Mouse (Mus musculus) heart, embryonic 16.5 days (tissue): ENCODE results near the gene Pate3. TPM values are rescaled to one million over a fixed set of nuclear protein-coding genes. Genes with fewer than 3 reads are reported as not detected.
"Not testable (repeated sequence)": the region's sequence is repeated elsewhere in the genome, so short reads cannot be mapped to it uniquely, and the experiment has no call there.

Experiments used
- ATAC-seq: fragments of 200-750 bp; cut with Nextera tagmentation; replicated peaks from 2 replicates; pipeline ENCODE4 v1.8.0; 2017; ENCODE audit warnings: moderate number of reproducible peaks; ENCODE audit not compliant: insufficient read depth, low FRiP score; ENCODE audit errors: extremely low read depth
- H3K27ac ChIP-seq: fragments of 300-500 bp; sonication (generic); 2 replicates; pipeline ENCODE4 v1.5.1; 2014; ENCODE audit warnings: mild to moderate bottlenecking, low read length, control low read depth, moderate library complexity
- H3K27me3 ChIP-seq: fragments of 300-500 bp; sonication (generic); 2 replicates; pipeline ENCODE4 v1.6.1; 2014; ENCODE audit warnings: low read length, mixed read lengths; ENCODE audit not compliant: control insufficient read depth, insufficient read depth
- H3K36me3 ChIP-seq: fragments of 300-500 bp; sonication (generic); 2 replicates; pipeline ENCODE4 v1.6.1; 2014; ENCODE audit not compliant: control insufficient read depth, insufficient read depth
- H3K4me1 ChIP-seq: fragments of 300-500 bp; sonication (generic); 2 replicates; pipeline ENCODE4 v1.6.1; 2014; ENCODE audit warnings: low read length, mixed read lengths; ENCODE audit not compliant: control insufficient read depth, insufficient read depth
- H3K4me2 ChIP-seq: fragments of 300-500 bp; sonication (generic); 2 replicates; pipeline ENCODE4 v1.6.1; 2014; ENCODE audit warnings: low read depth, mild to moderate bottlenecking, control low read depth, low read length
- H3K4me3 ChIP-seq: fragments of 300-500 bp; sonication (generic); 2 replicates; pipeline ENCODE4 v1.5.1; 2014; ENCODE audit warnings: mild to moderate bottlenecking, control low read depth, low read length
- H3K9ac ChIP-seq: fragments of 300-500 bp; sonication (generic); 2 replicates; pipeline ENCODE4 v1.6.1; 2014; ENCODE audit warnings: low read length, control low read depth
- H3K9me3 ChIP-seq: fragments of 300-500 bp; sonication (generic); replicated peaks from 2 replicates; pipeline ENCODE4 v1.6.1; 2016; ENCODE audit warnings: low read length; ENCODE audit not compliant: control insufficient read depth
- WGBS: fragments of 180-500 bp; shearing (Covaris S2); extraction: QIAGEN DNeasy Blood & Tissue Kit; methylation state at CpG from one replicate; pipeline ENCODE4 v1.1.7; 2014; 5-methylcytosine and 5-hydroxymethylcytosine counted together
- polyA plus RNA-seq: library from polyadenylated mRNA; unstranded; fragments of >200 nt; fragmentation: Nextera tagmentation; extraction: Ambion mirVana; gene quantifications from 2 replicates; pipeline ENCODE4 v1.2.1, GENCODE M21; 2015

The Pate3 gene
- polyA plus RNA-seq = not detected in 2 replicates

- no peak within 1 kb of the TSS for H3K9ac ChIP-seq
- 41% methylated on average over 1 of the region's 1 CpGs for WGBS
- H3K4me1 ChIP-seq = no peaks in the 10 kb centered on the region
- ATAC-seq = no peak
- H3K36me3 ChIP-seq = no peaks in the 10 kb centered on the region
- no peak within 1 kb of the TSS for H3K4me3 ChIP-seq
- no peaks in the 10 kb centered on the region for H3K9me3 ChIP-seq
- no peak within 1 kb of the TSS for H3K27ac ChIP-seq
- no peaks in the 10 kb centered on the region for H3K27me3 ChIP-seq
- no peak within 1 kb of the TSS for H3K4me2 ChIP-seq
These were observed at the start of gene Pate3 for GRCm38 (mm10) chr9:35648102-35648501. Gene Pate3, minus strand, starts transcription at chr9:35648202.

DNA sequence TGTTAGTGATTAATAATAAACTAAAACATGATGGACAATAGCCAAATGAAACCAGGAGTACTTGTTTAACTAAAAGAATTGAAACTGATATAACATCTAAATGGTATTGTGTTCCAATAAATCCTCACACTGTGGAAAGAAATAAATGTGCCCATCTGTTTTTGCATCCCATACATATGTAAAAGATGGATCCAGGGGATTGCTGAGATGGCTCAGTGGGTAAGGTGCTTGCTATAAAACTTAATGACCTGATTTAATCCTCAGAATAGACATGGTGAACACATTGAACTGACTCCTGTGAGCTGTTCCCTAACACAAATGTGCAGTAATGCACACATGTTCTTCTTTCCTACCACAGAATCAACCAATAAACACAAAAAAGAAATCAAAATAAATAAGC is 43.9 kb upstream of the Pate3 start:
- no peak for ATAC-seq
- Histone ChIP-seq H3K9me3 (no peaks in the 10 kb centered on the region), H3K4me1 (no peaks in the 10 kb centered on the region), H3K36me3 (no peaks in the 10 kb centered on the region), H3K4me2 (no peak overlapping the region), H3K4me3 (no peak overlapping the region), H3K9ac (no peak overlapping the region), H3K27me3 (no peaks in the 10 kb centered on the region), H3K27ac (no peak overlapping the region)

DNA sequence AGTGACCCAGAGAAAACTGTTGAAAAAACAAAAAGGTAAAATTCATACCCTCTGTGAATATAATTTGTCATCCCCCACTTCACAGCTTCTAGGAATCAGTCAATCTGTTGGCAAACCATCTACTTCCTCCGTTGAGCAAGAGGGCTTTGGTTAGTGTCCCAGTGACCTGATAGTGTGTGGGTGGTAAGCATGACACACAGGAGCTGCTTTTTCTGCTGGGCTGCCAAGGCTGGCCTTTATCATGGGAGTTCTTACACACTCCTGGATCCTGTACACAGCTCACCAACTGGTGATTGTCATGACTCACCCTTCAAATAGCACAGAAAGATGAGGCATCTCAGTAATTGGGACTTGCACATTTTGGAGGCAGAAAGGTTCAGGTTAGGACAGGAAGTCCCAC is 39.0 kb upstream of the Pate3 start, which contains the start of gene Pate1:
Pate1 (minus strand) TSS at position 378 of the 400 bp plus-strand sequence.
- Histone ChIP-seq H3K4me3 (no peak within 1 kb of the TSS), H3K9ac (no peak within 1 kb of the TSS), H3K36me3 (no peaks in the 10 kb centered on the region), H3K27ac (no peak within 1 kb of the TSS), H3K27me3 (no peaks in the 10 kb centered on the region), H3K4me1 (no peaks in the 10 kb centered on the region), H3K9me3 (0 out of 2 replicates have a peak, but pooled peaks cover 2% of the 10 kb centered on the region), H3K4me2 (no peak within 1 kb of the TSS)
- no peak for ATAC-seq
- WGBS = 42% methylated on average over 1 of the region's 1 CpGs

DNA sequence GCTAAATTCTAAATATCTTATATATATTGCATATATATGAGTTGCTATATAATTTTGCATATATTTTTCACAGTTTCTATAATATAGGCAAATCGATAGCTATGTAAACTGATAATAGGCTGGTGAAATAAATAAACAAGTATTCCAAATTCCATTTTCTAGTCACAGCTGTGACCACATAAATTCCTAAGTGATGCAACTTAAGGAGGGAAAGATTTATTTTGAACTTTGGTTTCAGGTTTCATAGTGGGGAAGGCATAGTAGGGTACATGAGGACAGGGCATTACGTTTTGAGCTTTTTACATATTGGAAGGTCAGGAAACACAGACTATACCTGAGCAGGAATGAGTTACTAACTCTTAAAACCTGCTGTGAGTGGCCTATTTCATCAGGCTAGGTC is 25.6 kb upstream of the Pate3 start:
- Histone ChIP-seq H3K27me3 (no peaks in the 10 kb centered on the region), H3K4me1 (no peaks in the 10 kb centered on the region), H3K9ac (no peak overlapping the region), H3K27ac (no peak overlapping the region), H3K9me3 (no peaks in the 10 kb centered on the region), H3K36me3 (no peaks in the 10 kb centered on the region), H3K4me3 (no peak overlapping the region), H3K4me2 (no peak overlapping the region)
- 64% methylated on average over 2 of the region's 2 CpGs for WGBS
- ATAC-seq = no peak

GRCm38 (mm10) chr9:35632981-35633380 is 15.0 kb downstream of the Pate3 start:
- WGBS = 61% methylated on average over 1 of the region's 1 CpGs
- Histone ChIP-seq H3K4me3 (no peak overlapping the region), H3K4me2 (no peak overlapping the region), H3K4me1 (no peaks in the 10 kb centered on the region), H3K9me3 (no peaks in the 10 kb centered on the region), H3K27me3 (no peaks in the 10 kb centered on the region), H3K27ac (no peak overlapping the region), H3K36me3 (no peaks in the 10 kb centered on the region), H3K9ac (no peak overlapping the region)
- ATAC-seq = peak; percentile 18; the same call in 1 of the 2 replicates

GRCm38 (mm10) chr9:35616784-35617183 is 31.2 kb downstream of the Pate3 start:
- H3K4me3 ChIP-seq, H3K27me3 ChIP-seq, H3K9ac ChIP-seq, H3K4me2 ChIP-seq, H3K4me1 ChIP-seq, H3K36me3 ChIP-seq, ATAC-seq, H3K9me3 ChIP-seq, H3K27ac ChIP-seq: not testable (repeated sequence)
- WGBS = 56% methylated on average over 2 of the region's 2 CpGs

DNA sequence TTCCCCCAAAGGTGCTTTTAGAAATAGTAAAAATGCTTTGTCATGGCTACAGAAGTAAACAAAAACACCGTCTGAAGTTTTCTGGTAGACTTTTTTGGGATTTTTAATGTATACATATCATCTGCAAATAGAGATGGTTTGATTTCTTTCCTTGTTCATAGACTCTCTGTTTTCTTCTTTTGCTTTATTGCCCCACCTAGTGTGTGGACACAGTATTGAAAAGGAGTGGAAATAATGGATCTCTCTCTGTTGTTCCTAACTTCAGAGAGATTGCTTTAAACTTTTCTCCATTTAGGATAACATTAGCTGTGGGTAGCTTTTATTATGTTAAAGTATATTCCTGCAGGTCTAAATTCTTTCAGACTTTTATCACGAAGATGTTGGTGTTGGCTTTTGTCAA is 34.0 kb downstream of the Pate3 start:
- Histone ChIP-seq H3K4me3 (no peak overlapping the region), H3K9ac (no peak overlapping the region), H3K27me3 (no peaks in the 10 kb centered on the region), H3K27ac (no peak overlapping the region), H3K36me3 (no peaks in the 10 kb centered on the region), H3K4me2 (no peak overlapping the region), H3K9me3 (no peaks in the 10 kb centered on the region), H3K4me1 (no peaks in the 10 kb centered on the region)
- 19% methylated on average over 2 of the region's 2 CpGs for WGBS
- ATAC-seq = no peak

DNA sequence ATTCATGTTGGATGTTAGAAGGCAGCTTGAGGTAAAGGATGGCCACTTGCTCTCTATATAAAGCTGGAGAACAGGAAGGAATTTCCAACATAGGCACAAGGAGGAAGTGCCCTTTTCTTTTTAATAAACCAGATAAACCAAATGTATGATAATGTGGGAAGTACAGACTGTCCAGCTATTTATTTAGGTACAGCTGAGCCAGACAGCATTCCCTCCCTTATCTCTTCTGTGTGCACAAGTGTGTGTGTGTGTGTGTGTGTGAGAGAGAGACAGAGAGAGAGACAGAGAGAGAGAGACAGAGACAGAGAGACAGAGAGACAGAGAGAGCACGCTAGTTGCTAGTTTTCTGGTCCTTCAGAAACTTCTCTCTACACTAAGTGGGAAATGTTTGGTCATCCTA is 36.2 kb downstream of the Pate3 start, which contains the start of gene Pate4:
Pate4 (minus strand) TSS at position 101 of the 400 bp plus-strand sequence.
- Histone ChIP-seq H3K9ac (no peak within 1 kb of the TSS), H3K9me3 (no peaks in the 10 kb centered on the region), H3K27ac (no peak within 1 kb of the TSS), H3K27me3 (no peaks in the 10 kb centered on the region), H3K36me3 (no peaks in the 10 kb centered on the region), H3K4me2 (no peak within 1 kb of the TSS), H3K4me3 (no peak within 1 kb of the TSS), H3K4me1 (no peaks in the 10 kb centered on the region)
- no peak for ATAC-seq
- WGBS = 84% methylated on average over 1 of the region's 1 CpGs

DNA sequence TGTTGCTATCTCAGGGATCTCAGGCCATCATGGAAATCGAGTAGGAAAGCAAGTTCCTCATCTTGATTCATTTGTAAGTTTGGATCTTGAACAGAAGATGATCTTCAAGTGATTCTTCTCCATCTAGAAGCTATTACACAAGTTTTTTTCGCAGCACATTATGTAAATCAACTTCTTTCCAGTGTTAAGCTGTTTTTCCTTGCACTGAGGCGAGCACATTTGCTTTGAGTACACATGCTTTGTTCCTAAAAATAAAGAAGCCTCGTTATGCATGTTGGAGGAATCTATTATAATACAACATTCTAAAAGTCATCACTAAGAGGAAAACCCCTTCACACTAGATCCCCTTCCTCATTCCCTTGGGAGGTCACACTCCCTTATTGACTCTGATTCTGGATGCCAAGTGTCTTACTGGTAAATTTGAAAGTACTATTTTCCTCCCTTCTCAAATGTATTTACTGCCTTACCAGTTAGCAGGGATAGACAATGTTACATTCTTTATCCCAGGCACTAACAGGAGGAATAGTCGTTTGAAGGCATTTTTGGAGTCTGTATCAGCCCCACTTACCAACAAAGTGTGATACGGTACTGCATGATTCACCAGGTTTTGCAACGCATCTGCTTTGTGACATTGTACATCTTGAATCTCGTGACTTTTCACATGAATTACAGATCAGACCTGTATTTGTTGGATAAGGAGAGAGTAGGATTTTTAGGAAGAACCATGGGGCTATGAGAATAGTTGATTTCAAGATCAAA is 40.2 kb downstream of the Pate3 start:
- Histone ChIP-seq H3K9me3 (no peaks in the 10 kb centered on the region), H3K4me1 (no peaks in the 10 kb centered on the region), H3K36me3 (no peaks in the 10 kb centered on the region), H3K27ac (no peak overlapping the region), H3K4me3 (no peak overlapping the region), H3K27me3 (no peaks in the 10 kb centered on the region), H3K9ac (no peak overlapping the region), H3K4me2 (no peak overlapping the region)
- ATAC-seq = no peak
- WGBS = 58% methylated on average over 8 of the region's 8 CpGs
